Mouse (Mus musculus) mesoderm, embryonic 11.5 days (tissue): ENCODE data around the gene Lrrc8d.
A peak's percentile ranks its signal among the peaks of the same experiment; 100 is the strongest.

Experiments used
- DNase-seq: peaks from one replicate; pipeline ENCODE4 v3.0.0-alpha.2; 2012; ENCODE audit warnings: low read depth, low spot score

Lrrc8d gene

DNA sequence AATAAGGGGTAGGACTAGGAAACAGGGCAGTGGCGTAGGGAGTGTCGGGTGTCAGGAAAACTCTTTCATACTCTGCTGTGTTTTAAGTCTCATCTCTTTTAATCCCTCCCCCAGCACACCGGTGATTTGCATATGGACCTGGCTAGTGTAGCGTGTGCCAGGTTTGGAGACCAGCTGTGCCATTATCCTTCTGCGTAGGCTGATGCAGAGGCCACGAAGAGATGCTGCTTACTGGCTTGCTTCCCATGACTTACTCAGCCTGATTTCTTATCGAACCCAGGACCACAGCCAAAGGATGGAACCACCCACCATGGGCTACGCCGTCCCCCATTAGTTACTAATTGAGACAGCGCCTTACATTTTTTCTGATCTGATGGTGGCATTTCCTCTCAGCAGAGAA is 64.6 kb downstream of the Lrrc8d start:
- DNase-seq, result no peak

DNA sequence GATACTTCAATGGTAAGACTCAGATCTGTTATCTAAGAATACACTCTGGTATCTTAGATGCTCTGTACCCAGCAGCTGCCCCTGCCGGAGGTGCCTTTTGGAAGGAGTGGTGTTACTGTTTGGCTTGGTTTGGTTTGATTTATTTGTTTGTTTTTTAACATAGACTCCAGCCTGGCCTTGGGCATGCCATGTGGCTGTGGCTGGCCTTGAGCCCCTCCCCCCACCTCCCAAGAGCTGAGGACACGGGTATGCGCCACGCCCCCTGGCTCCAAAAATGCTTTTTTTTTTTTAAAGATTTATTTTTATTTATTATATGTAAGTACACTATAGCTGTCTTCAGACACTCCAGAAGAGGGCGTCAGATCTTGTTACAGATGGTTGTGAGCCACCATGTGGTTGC is 65.6 kb downstream of the Lrrc8d start:
- DNase-seq, result no peak

- DNase-seq, result no peak
These were observed 76.6 kb downstream of the Lrrc8d start for GRCm38 (mm10) chr5:105776368-105776767.

DNA sequence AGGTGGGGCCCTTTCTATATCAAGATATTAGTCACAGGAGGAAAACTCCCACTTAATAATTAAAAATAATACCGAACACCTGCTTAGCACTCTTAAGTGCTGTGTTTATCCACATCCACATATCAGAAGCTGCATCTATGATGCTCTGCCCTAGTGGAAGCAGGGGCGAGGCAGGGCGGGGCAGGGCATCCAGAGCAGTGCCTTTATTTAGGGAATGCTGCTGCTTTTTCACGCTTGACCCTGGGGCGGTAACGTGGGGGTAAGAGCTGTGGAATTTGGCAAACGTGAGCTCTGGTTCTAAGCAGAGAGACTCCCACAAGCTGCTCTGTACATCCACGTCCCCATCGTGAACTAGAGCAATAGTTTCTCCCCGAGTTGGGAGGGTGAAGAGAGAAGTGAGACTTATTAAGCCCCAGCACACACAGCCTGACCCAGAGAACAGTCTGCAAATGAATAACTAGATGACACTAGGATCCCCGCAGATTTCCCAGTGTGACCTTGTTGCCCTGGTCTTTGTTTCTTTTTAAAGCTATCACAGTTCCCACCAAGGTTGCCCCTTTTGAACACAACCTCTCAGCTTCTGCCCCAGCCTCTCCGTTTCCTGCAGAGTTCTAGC is 77.3 kb downstream of the Lrrc8d start:
- no peak for DNase-seq

GRCm38 (mm10) chr5:105777645-105778044 is 77.9 kb downstream of the Lrrc8d start:
- DNase-seq, result no peak

GRCm38 (mm10) chr5:105778189-105778588 is 78.4 kb downstream of the Lrrc8d start:
- DNase-seq, result no peak

- no peak for DNase-seq
These were observed 79.0 kb downstream of the Lrrc8d start for GRCm38 (mm10) chr5:105778723-105779122.

DNA sequence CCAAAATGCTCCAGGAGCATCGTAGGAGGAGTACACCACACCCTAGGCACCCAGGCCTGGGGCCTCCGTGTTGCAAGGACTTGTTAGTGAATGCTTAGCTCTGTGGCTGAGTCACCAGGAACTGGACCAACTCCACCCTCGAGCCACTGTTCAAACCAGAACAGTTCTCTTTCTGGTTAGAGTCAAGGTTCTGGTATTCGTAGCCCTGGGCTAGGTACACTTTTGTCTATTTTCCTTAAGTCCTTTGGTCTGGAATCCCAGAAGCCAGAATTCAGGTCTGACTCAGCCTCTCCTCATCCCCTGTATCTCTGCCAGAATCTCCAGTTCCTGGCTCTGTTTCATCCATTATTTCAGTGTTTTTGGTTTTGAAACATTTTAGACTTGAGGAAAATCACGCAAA is 79.6 kb downstream of the Lrrc8d start:
- DNase-seq, result no peak

- no peak for DNase-seq
These were observed 84.1 kb downstream of the Lrrc8d start for GRCm38 (mm10) chr5:105783848-105784247.

DNA sequence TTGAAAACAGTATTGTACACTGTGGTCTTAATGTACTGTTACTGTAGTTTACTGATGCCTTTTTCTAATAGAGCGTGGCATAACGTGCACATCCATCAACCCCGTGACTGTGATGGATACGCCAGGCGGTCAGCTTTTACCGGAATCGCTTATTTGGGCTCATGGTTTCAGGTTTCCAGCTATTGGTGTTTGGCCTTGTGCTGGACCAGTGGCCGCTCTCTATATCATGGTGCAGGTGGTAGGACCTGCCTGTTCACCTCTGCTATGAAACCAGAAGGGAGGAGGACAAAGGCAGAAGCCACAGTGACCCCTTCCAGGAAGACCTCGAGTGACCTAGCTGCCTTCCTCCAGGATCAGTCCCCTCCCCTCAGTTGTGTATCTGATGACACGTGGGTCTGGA is 85.0 kb downstream of the Lrrc8d start:
- peak; percentile 48 for DNase-seq

DNA sequence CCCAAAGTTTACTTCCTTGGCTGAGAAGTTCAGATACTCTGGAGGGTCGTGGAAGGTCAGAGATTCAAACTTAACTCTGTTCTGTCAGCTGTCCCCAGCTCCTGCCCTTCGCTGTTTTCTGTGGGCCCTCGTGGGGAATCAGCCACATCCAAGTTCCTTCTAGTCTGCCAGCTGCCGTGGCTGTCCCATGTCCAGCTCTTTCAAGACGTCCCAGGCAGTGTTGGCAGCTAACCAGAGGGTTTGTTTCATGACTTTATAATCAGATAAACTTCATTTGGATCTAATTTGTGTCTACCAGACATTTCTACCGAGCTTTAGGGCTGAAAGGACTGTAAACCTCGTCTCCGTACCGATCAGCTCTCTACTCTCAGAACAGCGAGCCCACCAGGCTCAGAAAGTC is 87.8 kb downstream of the Lrrc8d start:
- no peak for DNase-seq

DNA sequence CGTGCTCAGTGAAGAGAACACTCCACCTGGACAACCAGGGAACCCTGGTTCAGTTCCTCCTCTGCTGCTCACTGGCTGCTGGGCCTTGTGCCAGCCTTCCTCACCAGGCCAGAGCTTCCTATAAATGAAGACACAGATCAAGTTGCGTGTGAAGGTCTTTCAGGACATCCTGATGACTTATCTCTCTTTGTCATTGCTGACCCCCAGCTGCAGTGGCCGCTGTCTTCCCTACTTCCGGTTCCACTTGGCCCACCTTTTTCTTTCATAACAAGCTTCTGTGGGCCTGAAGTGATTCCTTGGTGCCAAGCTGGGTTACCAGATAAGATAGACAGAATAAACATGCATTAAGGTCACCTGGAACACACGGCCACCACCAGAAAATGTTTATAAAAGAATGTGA is 90.0 kb downstream of the Lrrc8d start:
- DNase-seq, result no peak

- DNase-seq, result no peak
These were observed 92.6 kb downstream of the Lrrc8d start for GRCm38 (mm10) chr5:105792331-105792801.

- peak; percentile 41 for DNase-seq
These were observed 93.2 kb downstream of the Lrrc8d start for GRCm38 (mm10) chr5:105792853-105793547.

GRCm38 (mm10) chr5:105793548-105793940 is 93.8 kb downstream of the Lrrc8d start:
- DNase-seq, result no peak

DNA sequence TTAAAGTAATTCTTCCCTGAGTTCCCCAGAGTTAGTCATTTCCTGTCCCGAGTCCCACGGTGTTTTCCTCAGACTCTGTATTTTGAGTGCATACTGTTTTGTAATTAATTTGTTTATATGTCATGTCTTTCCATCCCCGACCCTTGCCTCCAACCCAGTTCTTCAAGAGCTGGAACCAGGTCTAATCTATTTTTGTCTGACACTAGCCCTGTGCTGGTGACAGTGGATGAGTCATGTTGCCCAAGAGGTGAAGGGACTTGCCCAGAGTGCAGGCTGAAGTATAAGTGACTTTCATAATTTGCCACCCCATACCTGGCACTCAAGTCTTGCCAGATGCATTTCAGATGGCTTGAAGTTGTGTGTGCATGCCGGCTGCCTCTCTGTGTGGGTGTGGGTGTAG is 98.7 kb downstream of the Lrrc8d start:
- DNase-seq, result no peak

GRCm38 (mm10) chr5:105799850-105800635 is 100.3 kb downstream of the Lrrc8d start:
- peak; percentile 41 for DNase-seq

- no peak for DNase-seq
These were observed 101.3 kb downstream of the Lrrc8d start for GRCm38 (mm10) chr5:105801031-105801529.

DNA sequence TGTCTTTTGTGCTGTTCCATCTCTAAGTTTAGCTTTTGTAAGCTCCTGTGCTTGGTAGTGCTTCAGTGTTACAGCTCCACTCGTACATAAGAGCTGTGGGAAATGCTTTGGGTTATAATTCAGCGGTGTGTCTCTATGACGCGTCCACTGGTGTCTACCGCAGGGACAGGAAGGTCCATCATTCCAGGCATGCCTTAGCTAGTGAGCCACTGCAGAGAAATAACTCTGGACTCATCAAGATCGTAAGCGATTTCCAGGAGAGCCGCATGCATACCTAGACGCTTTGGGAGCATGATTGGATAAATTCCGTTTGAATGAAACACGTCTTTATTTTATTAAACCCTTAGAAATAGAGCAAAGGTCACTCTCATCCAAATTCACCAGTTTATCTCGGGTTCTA is 106.2 kb downstream of the Lrrc8d start:
- no peak for DNase-seq

DNA sequence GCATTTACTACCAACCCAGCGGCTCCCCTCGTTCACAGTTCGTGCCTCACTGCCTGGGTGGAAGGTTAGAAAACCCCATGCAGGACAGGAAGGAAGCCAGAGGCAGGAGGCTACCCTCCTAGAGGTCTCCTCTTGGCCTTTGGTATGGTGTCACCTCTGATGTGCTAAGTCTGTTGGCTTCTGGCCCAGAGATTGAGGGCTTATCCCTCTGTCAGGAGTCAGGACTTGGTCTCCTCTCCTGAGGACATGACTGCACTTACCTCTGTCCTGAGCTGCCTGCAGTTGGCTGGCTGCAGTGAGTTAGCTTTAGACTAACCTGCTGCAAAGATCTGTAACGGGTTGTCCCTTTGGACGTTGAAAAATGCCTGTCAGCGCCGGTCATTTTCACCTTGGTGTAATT is 107.7 kb downstream of the Lrrc8d start:
- no peak for DNase-seq

GRCm38 (mm10) chr5:105809056-105809455 is 109.3 kb downstream of the Lrrc8d start:
- no peak for DNase-seq

- DNase-seq, result no peak
These were observed 113.3 kb downstream of the Lrrc8d start for GRCm38 (mm10) chr5:105813036-105813435.
